Mouse (Mus musculus) thymus, postnatal 25 days (tissue): ENCODE data around the gene Arhgef17.

ENCODE experiments used
- DNase-seq: peaks from one replicate; pipeline ENCODE4 v3.0.0; 2022

Arhgef17 gene

DNA sequence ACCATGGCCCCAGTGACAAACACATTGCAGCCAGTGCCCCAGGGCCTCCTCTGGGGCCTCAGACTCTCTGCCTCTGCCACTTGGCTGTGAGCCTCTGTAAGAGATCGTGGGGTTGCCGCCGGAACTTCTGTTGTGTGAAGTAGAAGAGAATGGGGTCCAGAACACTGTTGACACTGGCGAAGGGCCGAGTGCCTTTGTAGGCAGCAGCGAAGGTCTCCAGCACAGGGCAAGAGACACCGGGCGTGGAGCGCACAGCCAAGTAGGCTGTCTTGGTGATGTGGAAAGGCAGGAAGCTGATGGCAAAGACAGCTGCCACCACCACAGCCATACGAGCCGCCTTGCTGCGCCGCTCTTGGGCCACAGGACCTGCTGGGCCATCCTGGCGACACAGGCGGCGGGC, 6.2 kb upstream of the Arhgef17 start:
- DNase-seq: no peak

DNA sequence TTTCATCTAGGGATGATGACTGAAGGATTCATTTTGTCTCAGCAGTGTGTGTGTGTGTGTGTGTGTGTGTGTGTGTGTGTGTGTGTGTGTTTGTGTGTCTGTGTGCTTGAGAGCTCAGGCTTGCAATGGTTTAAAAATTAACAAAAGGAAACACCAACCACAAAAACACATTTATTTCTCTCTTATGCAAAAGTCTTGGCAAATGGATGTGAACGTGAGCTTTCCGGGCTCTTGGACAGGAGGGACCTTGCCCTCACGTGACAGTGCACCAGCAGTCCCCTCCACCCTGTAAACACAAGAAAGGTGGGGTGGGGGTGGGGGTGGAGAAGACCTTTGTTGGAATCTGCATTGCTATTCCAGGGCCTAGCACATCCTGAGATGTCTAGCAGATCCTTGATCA, 5.6 kb upstream of the Arhgef17 start:
- DNase-seq: no peak

DNA sequence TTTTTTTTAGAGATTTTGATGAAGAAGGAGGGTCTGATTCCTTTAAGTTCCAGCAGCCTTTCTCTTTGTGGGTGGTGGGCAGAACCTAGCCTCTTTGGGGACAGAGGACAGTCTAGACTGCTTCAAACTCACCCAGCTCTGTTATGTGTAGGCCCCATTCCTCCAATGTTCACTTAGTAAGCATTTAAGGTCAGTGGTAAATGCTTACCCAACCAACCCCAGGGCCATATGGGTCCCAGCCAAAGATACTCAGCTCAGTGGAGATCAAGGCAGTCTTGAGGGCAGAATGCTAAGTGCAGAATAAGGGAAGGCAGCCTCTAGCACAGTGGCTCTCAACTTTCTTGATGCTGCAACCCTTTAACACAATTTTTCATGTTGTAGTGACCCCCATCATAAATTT, 1.6 kb upstream of the Arhgef17 start:
- DNase-seq: no peak

DNA sequence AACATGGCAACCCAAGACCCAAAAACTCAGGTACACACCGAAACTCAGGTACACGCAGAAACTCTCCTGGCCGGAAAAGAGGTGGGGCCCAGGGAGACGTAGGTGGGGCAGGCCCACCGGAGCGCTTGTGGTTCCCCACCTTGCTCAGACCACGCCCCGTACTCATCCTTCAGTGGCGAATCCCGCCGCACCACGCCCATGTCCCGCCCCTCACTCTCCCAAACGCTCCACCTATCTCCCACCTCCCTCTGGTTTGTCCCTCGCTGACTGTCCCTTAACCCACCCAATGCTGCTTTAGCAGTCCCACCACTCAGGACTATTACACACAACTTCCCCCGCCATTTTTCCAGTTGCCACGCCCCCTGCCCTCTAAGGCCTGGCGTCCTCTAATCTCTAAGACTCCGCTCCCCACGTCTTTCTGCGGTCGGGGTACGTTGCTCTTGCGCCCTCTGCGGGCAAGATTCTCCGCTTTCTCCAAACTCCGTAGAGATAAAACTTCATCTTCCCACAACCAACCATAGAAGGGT, 637 bp upstream of the Arhgef17 start:
- DNase-seq: peak; percentile 86

DNA sequence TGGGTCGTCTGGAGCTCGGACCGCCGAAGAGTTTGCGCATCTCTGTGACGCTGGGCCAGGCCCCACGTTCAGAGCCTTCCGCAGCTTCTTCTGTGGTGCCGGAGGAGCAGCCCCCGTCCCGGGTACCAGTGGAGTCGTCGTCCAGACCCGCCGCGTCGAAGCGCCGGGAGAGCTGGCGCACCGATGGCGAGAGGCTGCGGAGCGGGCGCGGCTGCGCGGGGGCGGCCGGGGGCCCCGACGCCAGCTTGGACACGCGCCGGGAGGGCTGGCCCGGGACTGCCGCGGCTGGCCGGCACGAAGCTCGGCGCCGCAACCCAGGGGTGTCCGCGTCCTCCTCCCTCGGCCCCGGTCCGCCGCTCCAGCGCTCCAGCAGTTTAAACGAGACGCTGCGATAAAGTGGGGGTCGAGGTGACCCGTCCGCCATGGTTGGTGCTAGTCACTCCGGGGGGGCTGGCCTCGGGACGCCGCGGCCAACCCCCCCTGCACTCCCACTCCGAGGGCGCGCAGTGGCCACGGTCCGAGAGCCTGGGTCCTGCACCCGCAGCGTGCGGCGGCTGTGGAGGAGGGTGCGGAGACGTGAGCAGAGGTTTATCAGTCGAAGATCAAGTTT, 486 bp downstream of the Arhgef17 start:
- no peak for DNase-seq

DNA sequence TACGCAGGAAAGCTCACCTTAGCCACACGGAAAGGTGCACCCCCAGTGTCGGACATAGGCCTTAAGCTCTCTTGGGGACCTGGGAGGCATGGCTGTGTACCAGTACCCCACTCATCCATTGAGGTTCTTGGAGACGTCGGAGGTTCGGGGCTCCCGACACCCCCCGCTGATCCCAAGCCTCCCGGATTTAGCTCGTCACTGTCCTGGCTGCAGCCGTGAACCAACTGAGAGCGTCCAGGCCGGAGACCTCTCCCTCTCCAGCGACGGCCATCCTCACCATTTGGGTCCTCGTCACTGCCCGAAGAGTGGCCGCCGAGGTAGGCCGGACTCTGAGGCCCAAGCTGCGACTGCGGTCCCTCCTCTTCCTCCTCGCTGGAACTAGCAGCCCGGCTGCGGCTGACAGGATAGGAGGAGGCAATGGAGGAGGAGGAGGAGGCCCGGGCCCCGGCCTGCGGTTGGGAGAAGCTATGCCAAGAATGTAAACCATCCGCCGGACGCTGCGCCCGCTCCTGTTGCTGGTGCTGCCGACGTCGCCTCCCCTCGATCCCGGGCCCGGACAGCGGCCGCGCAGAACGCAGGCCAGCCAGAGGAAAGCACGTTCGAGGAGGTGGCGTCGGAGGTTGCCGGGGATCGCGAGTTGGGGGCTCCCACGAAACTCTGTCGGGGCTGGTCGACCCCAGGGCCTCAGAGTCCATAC, 1.1 kb downstream of the Arhgef17 start:
- DNase-seq: peak; percentile 10

DNA sequence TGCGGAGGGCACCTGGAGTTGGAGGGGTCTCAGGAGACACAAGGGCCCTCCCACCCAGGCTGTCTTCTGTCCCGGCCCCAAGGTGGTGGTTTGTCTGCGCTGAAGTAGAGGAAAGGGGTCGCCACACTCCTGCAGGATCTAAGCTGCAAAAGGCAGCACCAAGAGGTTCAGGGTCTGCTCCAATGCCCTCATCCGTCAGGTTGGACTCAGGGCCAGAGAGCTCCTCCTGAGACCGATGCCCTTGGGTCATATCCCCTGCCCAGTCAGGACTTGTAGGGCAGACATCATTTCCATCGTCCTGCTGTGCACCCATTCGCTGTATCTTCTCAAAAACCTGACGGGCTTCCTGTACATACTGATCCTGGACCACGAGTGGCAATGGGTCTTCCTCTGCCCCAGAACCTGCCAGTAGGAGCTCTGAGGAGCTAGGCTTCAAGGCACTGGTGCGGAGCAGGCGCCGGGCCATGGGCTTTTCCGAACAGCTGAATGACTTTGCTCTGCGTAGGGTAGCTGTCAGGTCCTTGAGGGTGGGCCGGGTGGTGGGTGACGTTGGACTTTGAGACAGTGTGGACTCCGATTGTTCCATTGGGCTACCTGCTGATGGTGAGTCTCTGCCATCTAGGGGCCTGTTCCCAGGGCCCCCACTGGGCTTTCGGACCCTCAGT, 2.1 kb downstream of the Arhgef17 start:
- no peak for DNase-seq

DNA sequence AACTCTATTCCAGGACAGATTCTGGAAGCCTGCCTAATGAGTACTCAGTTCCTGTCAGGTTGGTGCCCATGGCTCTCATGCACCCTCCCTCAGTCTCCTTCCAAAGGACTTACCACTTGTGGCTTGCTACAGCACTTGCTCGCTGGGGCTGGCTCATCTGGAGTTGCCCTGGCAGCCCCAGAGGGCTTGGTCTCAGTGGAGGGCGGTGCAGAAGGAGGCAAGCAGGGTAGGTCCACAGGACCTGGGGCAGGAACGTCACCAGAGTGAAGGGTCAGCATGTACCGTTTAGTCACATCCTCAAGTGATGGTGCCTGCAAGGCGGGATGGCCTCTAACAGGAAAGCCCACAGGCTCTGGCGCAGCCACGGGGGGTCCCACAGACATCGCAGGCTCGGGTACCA, 3.5 kb downstream of the Arhgef17 start:
- DNase-seq: no peak

DNA sequence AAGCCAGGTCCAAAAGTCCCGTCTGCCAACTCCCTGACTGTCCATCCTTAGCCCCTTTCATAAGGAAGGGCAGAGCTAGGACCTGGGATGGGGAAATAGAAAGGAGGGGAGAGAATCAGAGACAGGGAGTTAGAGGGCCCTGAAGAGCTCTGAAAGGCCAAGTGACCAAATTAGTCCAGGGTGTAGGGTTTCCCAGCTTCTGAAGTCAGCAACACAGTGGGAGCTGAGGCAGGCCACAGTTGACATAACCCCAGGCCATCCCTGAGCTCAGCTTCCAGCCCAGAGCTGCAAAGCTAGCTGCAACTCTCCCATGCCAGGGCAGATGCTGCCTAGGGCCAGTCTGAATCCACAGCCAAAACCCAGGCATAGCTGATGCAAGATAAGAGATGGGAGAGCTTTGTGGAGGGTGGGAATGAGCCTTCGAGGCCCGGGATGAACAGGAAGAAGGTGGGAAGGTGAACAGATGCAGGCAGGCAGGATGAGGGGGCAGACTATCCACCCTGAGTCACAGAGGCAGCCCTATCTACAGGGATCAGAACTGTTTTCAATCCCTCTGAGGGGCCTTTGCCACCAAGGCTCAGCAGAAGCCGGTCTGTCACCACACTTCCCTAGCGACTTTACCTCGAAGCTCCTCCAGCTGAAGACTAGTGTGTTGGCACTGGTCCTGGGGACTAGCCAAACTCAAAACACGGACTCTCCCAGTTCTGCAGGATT, 4.5 kb downstream of the Arhgef17 start:
- no peak for DNase-seq

DNA sequence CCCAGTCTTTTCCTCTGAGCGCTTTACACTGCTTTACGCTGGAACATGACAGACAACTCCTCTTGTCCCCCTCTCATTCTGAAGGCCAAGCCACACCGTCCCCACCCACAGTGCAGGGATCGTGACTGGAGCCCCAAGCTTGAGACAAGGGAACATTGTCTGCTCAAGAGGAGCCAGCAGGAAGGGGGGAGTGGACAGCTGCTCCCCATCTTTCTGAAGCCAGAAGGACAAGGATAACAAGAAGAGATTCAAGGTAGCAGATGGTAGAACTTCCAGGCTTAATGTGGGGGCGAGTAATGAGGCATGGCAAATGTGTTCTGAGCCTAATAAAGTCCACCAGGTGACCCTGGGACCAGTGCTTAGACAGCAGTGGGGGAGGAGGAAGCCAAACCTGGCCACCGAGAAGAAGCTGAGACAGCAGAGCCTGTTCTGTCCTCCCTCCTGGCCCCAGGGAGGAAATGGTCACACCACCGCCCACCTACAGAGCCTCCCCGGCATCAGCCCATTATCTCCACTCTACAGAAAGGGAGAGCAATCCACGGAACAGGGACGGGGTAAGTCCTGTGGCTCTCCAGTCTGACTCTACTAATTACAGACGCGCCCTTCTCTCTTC, 5.5 kb downstream of the Arhgef17 start:
- no peak for DNase-seq

DNA sequence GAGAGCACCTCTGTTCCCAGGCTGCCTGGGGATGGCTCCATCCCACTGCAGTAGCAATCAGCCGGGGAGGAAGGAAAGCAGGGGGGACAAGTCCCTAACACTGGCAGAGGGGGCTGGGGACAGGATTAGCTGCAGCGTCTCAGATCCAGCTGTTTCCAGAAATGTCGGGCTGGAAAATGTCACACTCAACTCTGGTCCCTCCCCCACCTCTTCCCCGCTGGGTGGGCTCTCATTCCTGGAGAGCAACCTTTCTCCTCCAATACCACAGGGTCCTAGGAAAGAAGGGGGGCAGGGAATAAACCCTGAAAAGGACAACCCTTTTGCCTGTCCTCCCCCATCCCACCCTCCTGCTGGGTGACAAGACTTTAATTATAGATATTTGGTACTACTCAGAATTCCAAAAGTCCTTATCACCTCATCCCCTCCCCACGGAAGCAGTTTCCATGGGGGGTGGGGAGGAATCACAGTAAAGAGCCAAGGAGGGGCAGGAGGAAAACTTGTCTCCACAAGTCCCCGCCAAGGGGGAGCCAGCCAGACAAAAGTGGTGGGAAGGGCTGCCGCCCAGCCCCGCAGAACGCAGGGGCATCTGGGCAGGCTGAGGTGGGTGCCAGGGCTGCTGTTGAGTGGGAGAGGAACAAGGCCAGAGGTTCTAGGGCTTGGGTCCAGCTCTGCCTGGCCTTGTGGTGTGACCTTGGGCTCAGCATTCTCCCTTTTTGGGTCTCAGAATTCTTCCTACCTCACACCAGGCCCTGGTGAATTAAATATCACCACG, 7.0 kb downstream of the Arhgef17 start:
- no peak for DNase-seq

DNA sequence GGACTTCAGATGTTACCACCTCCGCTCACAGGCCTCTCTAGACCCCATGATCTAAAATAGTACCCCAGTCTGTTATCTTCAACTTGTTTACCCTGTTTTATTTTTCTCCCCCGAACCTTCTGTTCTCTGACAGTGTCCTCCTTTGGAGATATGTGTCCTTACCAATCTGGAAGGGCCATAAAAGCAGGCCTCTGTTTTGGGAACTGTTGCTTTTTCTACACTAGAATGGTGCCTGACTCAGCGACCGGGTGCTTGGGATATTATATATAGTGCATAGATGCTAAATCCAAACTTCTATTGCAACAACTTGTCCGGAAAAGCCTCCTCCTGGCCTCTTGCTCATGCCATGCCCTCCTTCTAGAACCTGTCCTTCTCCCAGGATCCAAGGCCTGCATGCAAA, 7.7 kb downstream of the Arhgef17 start:
- no peak for DNase-seq

DNA sequence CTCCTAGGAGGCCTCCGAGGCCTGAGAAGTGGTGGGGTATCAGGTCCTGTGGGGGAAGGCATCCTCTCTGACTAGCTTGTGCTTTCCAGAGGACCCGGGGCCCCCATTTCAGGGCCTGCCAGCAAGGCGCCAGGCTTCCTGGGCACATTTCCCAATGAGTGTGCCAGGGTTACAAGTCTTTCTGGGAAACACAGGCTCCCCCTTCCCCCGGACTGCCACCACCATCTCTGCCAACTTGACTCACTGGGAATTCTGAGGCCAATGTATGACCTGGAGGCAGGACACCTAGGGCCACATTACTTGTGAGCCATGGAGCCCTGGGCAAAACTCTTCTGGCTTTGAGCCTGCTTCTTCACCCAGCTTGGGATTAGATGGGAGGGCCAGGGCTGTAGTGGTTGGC, 9.0 kb downstream of the Arhgef17 start:
- DNase-seq: no peak

DNA sequence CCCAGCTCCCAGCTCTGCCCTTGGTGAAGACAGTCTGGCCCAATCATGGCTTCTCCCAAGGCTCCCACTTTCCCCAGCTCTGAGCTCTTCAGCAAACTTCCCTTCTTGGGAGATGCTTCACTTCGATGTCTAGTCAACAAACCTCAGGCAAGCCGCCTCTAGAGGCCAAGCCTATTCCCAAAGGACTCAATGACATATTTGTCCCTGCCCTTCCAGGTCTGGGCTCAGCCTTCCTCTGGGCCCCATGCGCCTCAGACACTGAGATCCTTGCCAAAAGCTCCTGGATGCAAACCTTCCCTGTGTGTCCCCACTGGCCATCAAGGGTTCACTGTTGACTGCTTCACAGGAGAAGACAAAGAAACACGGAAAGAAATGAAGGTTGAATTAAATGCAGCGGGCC, 10.6 kb downstream of the Arhgef17 start:
- DNase-seq: no peak

DNA sequence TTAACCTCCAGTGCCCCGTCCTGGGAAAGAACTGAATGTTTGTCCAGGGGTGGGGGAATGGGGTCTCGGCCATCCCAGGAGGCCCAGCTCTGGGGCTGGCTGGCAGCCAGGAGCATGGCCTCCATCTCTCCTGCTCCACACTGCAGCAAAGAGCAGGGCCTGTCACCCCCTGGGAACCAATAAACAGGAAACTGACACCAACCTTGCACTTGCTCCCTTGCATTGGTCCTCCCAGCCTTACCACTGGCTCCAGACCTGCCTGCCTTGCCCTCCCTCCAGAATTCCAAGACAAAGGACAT, 12.1 kb downstream of the Arhgef17 start:
- DNase-seq: no peak

DNA sequence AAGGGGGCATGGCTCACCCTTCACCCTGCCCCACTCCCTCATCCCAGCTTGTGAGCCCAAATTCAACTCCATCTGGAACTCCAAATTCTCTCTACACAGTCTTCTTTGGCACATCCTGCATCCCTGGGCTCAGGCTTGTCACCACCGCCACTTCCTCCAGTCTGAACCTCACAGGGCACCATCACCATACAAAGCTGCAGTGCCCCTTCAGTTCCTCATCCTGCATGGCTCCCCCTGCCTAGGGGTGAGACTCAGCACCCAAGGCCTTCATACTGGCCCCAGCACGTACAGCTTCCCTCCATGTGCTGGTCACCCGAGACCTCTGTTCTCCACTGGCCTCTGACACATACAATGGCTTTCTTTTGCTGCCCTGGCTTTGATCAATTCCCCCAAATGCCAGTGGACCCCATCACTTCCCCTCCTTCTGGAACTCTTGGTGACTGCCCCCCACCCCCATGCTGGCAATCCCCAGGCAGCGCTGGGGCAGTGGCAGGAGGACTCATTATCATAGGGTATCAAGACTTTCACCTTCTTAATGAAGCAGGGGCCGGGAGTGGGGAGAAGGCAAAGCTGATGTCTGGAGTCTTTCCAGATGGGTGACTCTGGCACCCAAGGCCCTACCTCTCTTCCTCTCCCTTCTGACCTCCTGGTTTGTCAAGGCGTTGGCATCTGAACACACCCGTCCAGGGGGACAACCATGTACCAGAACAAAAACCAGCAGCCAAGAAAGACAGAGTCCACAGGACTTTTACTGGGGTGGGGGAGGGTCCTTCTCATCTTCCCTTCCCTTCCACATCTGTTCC, 12.7 kb downstream of the Arhgef17 start:
- no peak for DNase-seq

DNA sequence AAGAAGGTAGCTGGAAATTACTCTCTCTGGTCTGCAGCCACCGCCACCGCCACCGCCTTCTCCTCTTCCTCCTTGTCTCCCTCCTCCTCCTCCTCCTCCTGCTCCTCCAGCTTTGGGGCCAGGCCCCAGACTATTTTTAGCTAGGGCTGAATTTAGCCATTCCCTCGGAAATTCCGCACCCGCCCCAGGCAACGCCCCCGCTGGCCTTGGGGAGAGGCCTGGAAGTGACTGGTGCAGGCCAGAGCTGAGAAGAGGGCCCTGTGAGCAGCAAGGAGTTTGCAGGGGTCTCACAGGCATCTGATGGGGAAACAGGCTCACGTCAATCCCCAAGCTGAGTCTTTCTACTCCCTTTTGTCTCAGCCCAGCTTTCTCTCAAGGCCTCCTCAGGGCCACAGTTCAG, 13.7 kb downstream of the Arhgef17 start:
- no peak for DNase-seq

DNA sequence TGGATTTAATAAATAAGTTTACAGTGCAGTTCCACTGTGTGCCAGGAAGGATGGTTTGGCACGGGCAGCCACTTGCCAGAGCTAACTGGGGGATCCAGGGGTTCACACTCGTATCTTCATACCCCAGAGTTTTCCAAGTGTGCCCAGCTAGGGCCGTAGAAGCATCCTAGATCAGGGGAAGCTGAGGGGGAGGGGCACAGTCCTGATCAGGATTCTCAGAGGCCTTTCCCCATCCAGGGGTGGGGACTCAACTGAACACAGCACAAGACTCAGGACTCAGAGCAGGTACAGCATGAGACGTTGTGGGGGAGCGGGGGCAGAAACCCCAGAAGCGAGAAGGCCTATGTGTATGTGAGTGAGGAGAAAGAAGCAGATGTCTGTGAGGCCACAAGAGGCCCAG, 14.2 kb downstream of the Arhgef17 start:
- DNase-seq: no peak

DNA sequence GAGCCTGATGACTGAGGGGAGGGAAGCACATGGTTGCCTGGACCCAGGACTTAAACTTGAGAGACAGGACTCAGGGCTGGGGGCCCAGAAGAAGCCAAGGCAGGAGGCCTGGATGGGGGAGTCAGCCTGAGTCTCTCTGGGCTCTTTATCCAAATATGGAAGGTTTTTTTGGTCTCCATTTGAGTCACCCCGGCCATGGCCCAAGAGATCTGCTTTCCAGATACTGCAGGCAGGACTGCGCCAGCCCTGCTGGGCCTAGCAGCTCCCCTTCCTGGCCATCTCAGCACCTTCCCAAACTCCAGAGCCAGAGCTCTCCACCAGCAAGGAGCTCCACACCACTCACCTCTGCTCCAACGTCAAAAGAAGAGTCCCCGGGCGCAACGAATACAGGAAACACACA, 15.4 kb downstream of the Arhgef17 start:
- no peak for DNase-seq

DNA sequence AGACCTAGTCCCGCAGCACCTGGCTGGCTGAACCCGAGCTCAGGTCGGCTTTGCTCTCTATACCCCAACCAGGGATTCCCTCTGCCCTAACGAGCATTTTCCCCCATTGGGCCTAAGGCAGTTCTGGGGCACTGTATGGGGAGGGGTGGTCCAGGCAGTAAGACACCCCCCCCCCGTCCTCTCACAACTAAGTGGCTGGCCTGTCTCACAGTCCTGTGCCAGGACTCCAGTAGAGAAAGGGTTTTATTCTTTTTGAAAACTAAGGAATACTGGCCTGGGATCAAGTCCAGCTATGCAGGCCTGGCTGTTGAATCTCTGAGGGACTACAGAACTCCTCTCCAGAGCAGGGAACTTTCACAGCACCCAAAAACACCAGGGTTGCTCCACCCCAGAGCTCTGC, 16.7 kb downstream of the Arhgef17 start:
- DNase-seq: no peak

DNA sequence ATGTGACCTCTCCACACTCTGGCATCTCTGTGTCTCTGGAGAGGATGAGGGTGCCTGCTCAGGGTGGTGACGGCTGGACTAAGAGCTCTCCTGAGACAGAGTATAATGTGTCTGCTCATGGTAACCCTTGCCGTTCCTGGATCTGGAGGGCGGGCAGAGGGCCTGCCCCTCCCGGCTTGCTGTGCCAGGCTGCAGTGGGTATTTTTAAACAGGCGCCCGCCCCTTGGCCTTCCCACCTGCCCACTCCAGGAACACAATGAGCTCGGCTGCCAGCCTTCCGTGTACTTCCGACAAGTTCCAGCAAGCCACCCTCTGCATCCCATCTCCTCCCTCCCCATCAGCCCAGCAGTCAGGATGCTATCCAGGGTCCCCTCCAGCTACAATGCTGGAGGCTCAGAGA, 20.1 kb downstream of the Arhgef17 start:
- no peak for DNase-seq
